Mouse (Mus musculus) brain, adult 2 months (tissue): ENCODE measurements around the gene Myo1h.

ENCODE experiments used
- DNase-seq: peaks from one replicate; pipeline ENCODE4 v3.0.0; 2011; ENCODE audit warnings: low read depth, low spot score

Myo1h gene

DNA sequence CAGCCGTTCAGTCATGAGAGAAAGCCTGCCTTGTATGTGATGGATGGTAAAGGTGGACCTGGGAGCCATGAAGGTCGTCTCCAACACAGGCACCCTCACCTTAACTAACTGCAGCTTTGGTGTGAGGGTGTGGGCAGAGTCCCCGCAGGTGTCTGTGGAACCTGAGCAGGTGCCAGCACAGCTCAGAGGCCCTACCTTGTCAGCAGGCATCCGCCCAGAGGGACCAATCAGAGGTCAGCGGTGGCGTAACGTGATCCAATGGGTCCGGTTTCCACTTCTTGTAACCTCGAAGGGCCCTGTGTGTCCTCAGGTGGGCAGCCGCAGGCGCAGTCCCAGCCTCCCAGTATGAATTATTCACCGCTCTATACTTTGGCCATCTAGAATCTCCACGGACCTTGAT is at the start of gene Myo1h:
Gene Myo1h (plus strand): TSS at position 293 of the 400 bp plus-strand sequence.
- DNase-seq, result no peak

DNA sequence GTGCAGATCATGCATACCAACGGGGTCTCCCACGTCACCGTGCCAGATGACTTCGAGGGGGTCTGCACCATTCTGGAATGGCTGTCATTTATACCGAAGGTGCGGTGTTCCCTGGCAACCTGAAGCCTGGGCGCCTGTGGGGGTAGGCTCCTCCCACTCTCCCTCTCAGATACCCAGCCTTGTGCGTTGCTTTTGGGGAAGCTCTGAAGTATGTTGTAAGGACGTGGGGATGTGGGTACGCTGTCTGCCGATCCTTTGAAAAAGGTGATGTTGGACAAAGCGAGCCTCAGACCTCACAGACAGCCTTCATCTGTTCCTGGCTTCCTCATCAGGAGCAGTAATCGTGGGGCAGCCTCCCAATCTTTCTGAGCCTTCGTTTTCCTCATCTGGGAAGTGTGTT is 49.2 kb upstream of the Myo1h start:
- DNase-seq, result no peak

DNA sequence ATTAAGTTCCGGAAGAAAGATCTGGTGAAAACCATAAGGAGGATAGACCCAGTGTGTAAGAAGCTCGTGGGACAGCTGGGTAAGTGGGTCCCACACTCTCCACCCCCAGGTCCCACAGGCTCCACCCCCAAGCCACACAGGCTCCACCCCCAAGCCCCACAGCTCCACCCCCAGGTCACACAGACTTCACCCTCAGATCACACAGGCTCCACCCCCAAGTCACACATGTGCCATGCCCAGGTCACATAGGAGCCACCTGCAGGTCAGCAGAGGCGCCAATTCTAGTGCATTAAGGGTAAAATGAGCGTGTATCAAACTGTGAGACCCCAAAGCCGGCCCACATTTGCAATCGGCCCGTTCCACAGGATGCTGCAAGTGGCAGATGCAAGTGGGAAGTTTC is 42.5 kb upstream of the Myo1h start:
- DNase-seq, result no peak

DNA sequence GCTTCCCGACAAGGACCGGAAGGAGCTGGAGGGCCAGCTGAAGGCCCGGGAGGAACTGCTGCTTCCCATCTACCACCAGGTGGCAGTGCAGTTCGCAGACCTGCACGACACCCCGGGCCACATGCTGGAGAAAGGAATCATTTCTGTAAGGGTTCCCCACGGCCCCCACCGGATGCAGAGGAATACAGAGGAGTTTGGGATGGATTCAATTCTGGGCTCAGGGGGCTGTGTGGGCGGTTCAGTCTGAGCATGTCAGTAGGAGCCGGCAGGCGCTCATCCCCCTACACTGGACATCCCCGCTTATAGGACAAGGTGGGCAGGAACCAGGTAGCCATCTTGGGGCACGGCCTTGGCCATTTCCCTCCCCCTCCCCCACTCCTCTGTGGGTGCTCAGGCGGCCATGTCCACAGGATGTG is 40.8 kb upstream of the Myo1h start:
- peak; percentile 80 for DNase-seq

GRCm38 (mm10) chr5:114259495-114259894 is 29.5 kb upstream of the Myo1h start:
- DNase-seq, result no peak

GRCm38 (mm10) chr5:114261494-114261893 is 27.5 kb upstream of the Myo1h start:
- no peak for DNase-seq

- DNase-seq, result peak; percentile 32
These were observed 24.9 kb upstream of the Myo1h start for GRCm38 (mm10) chr5:114264030-114264459.

DNA sequence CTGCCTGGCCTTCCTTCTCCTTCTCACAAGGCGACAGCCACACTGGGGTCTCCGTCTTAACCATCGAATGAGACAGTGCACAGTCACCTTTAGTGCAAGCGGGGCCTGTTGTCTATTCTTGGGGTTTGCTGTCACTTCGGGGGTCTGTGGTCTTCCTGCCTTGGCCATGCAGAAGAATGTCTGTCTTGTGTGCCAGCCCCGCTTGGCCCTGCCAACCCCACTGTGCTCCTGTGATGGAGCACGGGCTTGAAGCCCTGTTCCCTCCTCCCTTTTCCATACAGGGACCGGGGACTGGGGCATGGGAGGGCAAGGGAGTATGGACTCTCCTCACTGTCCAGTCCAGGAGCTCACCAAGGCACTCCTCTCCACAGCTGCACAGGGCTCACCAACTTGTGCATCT is 24.2 kb upstream of the Myo1h start:
- DNase-seq, result no peak

GRCm38 (mm10) chr5:114268646-114269045 is 20.3 kb upstream of the Myo1h start:
- peak; percentile 31 for DNase-seq

GRCm38 (mm10) chr5:114269499-114269898 is 19.5 kb upstream of the Myo1h start:
- no peak for DNase-seq

DNA sequence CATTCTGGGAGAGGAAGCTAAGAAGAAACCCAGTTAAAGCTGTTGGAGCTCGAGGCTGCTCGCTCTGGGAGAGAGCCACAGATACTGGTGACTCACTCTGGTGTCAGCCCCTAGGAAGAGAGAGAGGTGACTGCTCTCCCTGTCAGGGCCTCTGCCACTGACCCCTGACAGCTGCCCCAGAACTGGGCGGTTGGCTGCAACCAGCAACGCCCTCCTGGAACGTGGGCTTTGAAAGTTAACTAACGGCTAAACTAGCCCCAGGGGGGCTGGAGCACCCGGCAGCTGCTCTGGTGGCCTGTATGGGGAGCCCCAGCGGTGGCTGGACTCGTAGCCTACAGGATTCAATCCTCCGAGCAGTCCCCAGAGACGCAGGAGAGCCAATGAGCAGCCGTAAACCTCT is 19.0 kb upstream of the Myo1h start:
- no peak for DNase-seq

DNA sequence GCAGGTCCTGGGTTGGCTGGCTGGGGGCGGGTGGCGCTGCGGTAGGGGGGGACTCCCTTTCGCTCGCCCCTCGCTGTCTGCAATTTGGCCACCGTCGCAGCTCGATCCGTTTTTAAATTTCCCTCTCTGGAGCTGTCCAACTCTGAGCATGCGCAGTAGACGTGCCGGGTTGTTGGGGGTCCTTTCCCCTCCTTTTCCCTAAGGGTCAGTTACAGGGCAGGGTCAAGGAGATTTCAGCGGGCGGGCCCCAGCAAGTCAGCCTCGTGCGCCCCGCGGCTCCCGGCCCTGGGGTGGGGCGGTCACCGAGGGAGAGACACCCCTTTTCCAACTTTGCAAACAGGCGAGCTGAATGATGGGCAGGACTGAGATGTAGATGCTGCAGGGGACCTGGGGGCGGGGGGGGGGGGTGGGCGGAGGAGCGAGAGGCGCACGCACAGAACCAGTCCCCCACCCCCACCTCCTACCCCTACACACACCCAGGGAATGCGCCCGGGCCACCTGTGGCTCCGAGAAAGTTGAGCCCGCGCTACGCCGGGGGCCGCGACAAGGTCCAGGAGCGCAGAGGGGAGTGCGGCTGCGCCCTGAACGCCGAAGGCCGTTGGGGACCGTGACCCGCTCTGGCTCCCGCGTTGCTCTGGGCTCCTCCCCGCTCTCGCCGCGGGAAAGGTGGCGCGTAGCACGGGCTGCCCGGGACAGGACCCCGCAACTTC is 15.1 kb upstream of the Myo1h start, which contains the start of gene Foxn4:
Gene Foxn4 (minus strand): TSS at position 115 of the 710 bp plus-strand sequence.
- no peak for DNase-seq

DNA sequence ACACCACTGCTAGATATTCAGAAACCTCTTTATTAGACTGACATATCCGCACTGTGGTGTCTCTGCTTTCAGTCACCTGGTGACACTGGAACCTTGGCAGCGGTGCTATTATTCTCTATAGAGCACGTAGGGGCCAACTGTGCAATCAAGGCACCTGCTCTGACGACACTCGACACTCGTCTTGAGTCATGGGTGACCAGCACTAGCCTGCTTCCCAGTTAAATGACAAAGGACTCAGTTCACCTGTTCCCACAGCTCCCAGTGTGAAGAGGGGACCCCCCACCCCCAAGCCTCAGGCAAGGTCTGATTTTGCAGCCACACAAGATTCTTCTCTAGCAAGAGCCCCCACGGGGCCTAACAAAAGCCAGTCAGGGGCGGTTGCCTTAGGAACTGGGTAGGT is 13.6 kb upstream of the Myo1h start:
- no peak for DNase-seq

DNA sequence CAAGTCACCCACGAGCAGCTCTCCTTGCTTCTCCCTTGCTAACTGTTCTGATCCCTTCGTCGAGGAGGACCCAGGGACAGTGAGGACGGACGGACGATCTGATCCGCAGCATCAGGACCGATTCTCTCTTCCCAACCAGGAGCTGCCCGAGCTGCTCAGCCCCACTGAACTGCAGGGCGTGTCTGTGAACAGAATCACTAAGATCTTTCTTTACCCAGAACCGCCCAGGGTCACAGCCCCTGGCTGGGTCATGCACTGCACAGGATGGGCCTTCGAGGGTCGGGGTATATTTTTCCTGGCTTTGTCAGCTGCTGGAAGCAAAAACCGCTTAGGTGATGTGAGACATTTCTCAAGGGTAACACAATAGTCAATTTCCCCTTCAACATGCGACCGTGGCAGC is 13.0 kb upstream of the Myo1h start:
- no peak for DNase-seq

GRCm38 (mm10) chr5:114279382-114280143 is 9.4 kb upstream of the Myo1h start:
- no peak for DNase-seq

DNA sequence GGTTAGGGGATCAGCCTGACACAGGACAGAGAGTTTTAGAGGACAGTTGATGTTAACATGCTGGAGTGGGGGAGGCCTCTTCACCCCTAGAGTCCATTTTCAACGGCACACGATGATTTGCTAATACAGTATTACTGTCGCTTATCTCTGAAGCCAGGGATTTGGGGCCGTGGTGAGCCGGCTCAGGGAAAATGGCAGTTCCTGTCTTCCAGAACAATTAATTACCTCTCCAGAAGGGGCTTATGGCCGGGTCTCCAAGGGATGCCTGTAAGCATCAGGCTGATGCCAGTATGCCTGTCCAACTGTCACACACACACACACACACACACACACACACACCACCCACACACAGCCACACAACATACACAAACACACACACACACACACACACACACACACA is 6.6 kb upstream of the Myo1h start:
- DNase-seq, result no peak

DNA sequence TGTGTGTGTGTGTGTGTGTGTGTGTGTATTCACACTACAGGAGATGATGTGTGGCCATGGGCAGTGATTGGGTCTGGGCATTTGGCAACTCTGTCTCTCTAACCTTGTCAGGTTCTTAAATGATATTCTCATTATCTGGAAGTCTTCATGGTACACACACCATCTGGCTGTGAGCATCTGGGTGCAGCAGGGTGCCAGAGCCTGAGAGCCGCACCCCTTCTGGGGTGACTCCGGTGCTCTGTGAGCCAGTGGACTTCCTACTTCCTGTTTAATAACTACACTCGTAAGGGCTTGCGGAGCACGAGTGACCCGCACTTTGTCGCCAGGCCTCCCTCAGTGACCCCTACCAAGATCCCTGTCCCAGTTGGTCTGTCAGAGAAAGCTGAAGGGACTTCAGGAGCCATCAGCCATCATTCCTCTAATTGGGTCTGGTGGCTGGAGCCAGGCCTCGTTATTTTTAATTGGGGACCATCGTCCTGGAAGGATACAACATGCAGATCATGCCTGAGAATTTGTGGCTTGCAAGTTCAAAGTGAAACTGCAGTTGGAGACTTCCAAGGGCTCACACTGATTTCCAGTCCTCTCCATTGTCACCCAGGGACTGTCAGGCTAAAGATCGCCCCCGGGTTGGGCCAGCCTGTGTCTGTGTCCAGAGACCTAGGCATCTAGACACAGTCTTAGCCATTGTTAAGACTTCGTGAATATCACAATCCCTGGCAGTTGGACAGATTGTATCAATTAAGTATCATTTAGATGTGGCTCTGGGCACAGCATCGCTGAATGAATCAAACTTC is 4.2 kb upstream of the Myo1h start:
- DNase-seq, result no peak

- DNase-seq, result peak; percentile 50
These were observed 3.6 kb upstream of the Myo1h start for GRCm38 (mm10) chr5:114285398-114285700.

GRCm38 (mm10) chr5:114286102-114286501 is 2.9 kb upstream of the Myo1h start:
- no peak for DNase-seq

DNA sequence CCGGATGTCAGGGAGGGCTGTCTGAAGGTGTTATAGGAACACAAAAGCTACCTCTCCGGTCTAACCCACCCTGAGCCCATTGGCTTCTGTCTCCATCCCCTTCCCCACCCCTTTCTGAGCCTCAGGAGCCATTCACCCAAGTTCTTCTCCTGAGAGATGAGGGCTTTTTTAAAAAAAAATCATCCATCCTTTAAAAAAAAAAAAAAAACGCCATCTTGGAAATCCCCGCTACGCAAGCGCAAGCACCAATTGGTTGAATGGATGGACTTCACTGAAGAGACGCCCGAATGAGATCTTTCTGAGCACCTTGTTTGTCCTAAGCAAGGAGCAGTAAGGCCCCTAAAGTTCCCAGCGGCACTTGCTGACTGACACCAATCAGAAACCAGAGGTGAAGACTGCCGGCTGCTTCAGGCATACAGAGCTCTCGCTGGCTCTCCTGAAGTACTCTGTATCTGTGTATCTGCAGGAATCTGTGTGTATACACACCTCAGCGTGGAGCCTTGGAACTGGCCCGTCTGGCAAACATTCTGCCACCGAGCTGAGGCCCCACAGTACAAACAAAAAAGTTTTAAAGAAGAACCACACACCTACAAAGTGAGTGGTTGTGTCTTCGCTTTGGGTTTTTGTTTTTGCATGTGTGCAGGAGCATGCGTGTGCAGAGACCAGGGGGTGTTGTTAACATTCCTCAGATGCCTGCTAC is 1.9 kb upstream of the Myo1h start:
- DNase-seq, result no peak

- DNase-seq, result no peak
These were observed 570 bp upstream of the Myo1h start for GRCm38 (mm10) chr5:114288396-114288795.

DNA sequence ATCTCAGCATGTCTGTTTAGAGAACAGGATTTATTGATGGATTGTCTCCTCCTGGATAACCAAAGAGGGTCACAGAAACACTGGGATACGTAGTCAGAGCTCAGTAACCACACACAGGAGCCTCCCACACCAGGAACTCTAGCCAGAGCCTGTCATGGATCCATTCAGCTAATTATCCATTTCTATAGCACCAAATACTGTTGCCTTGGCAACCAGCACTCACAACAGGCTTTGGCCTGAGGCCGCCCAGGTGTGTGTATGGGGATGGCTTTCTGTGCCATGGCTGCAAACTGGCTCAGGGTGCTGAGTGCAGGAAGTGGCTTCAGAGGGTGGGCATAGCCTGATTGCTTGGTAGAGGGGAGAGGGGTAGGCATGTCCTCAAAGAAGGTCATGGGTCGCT is 1.0 kb downstream of the Myo1h start:
- DNase-seq, result peak; percentile 36
